Mouse (Mus musculus) c-Kit-positive CD71-positive TER-119-positive erythroid progenitor cells, embryonic 14.5 days (primary cell): ENCODE measurements around the gene Anxa3.
A peak's percentile ranks its signal among the peaks of the same experiment; 100 is the strongest.

Experiments used
- DNase-seq: peaks from one replicate; pipeline ENCODE4 v3.0.0-alpha.2; 2013; ENCODE audit warnings: low spot score

Anxa3 gene

GRCm38 (mm10) chr5:96792936-96793718 lies at the start of gene Anxa3:
Gene Anxa3, plus strand, starts transcription at chr5:96793339.
- no peak for DNase-seq

- no peak for DNase-seq
Measured at GRCm38 (mm10) chr5:96747195-96747984, 45.7 kb upstream of the Anxa3 start.

GRCm38 (mm10) chr5:96757615-96758014 lies 35.5 kb upstream of the Anxa3 start:
- no peak for DNase-seq

GRCm38 (mm10) chr5:96762021-96762420 lies 31.1 kb upstream of the Anxa3 start:
- no peak for DNase-seq

GRCm38 (mm10) chr5:96768846-96769471 lies 24.2 kb upstream of the Anxa3 start:
- peak; percentile 51 for DNase-seq

GRCm38 (mm10) chr5:96783506-96784288 lies 9.4 kb upstream of the Anxa3 start:
- no peak for DNase-seq

- DNase-seq: no peak
Measured at GRCm38 (mm10) chr5:96785096-96785495, 8.0 kb upstream of the Anxa3 start.

GRCm38 (mm10) chr5:96792422-96792821 lies 717 bp upstream of the Anxa3 start:
- no peak for DNase-seq

GRCm38 (mm10) chr5:96793953-96794635 lies 955 bp downstream of the Anxa3 start:
- DNase-seq: no peak

- DNase-seq: no peak
Measured at GRCm38 (mm10) chr5:96795752-96796151, 2.6 kb downstream of the Anxa3 start.

GRCm38 (mm10) chr5:96797465-96797864 lies 4.3 kb downstream of the Anxa3 start:
- no peak for DNase-seq

- DNase-seq: no peak
Measured at GRCm38 (mm10) chr5:96799165-96799564, 6.0 kb downstream of the Anxa3 start.

- no peak for DNase-seq
Measured at GRCm38 (mm10) chr5:96799969-96800368, 6.8 kb downstream of the Anxa3 start.

- DNase-seq: no peak
Measured at GRCm38 (mm10) chr5:96802185-96802584, 9.0 kb downstream of the Anxa3 start.

GRCm38 (mm10) chr5:96803091-96803490 lies 10.0 kb downstream of the Anxa3 start:
- no peak for DNase-seq

GRCm38 (mm10) chr5:96804304-96804703 lies 11.2 kb downstream of the Anxa3 start:
- no peak for DNase-seq

GRCm38 (mm10) chr5:96804813-96805212 lies 11.7 kb downstream of the Anxa3 start:
- no peak for DNase-seq

- DNase-seq: no peak
Measured at GRCm38 (mm10) chr5:96810620-96811019, 17.5 kb downstream of the Anxa3 start.

- DNase-seq: no peak
Measured at GRCm38 (mm10) chr5:96824769-96825327, 31.7 kb downstream of the Anxa3 start.

- no peak for DNase-seq
Measured at GRCm38 (mm10) chr5:96827176-96827575, 34.0 kb downstream of the Anxa3 start.

GRCm38 (mm10) chr5:96834338-96834737 lies 41.2 kb downstream of the Anxa3 start:
- DNase-seq: no peak
